Mouse (Mus musculus): ENCODE data around the gene N4bp2. TPM values are rescaled to one million over a fixed set of nuclear protein-coding genes. Genes with fewer than 3 reads are reported as not detected.

N4bp2 gene
- polyA plus RNA-seq, 1 experiment from 2014 or later = 43.4 TPM

Other genes starting within 250 kb of the N4bp2 start
- gene Smim14, start 226.3 kb upstream of the N4bp2 start, polyA plus RNA-seq (2014; fragmentation: Nextera tagmentation; extraction: Ambion mirVana) = 109 and 111 TPM in 2 replicates
- 123 and 124 TPM in 2 replicates for gene Ube2k, start 226.3 kb upstream of the N4bp2 start, polyA plus RNA-seq (2014; fragmentation: Nextera tagmentation; extraction: Ambion mirVana)
- 88.7 and 91.9 TPM in 2 replicates for gene Pds5a, start 65.2 kb upstream of the N4bp2 start, polyA plus RNA-seq (2014; fragmentation: Nextera tagmentation; extraction: Ambion mirVana)
- gene Rhoh, start 97.7 kb downstream of the N4bp2 start, polyA plus RNA-seq (2014; fragmentation: Nextera tagmentation; extraction: Ambion mirVana) = 0.73 and 0.77 TPM in 2 replicates
- gene Chrna9, start 171.4 kb downstream of the N4bp2 start, polyA plus RNA-seq (2014; fragmentation: Nextera tagmentation; extraction: Ambion mirVana) = not detected in 2 replicates
- gene 9130230L23Rik, start 240.8 kb downstream of the N4bp2 start, polyA plus RNA-seq (2014; fragmentation: Nextera tagmentation; extraction: Ambion mirVana) = 1.4 and 1.9 TPM in 2 replicates

Measured in intestine, embryonic 14.5 days (tissue).